Mouse (Mus musculus) fat pad, adult 2 months (tissue): Measurements from ENCODE around the gene Scn1b.

Experiments
- DNase-seq: peaks from one replicate; pipeline ENCODE4 v3.0.0-alpha.2; 2011; ENCODE audit warnings: low read depth, low spot score; ENCODE audit errors: extremely low read depth

Gene Scn1b

GRCm38 (mm10) chr7:31126851-31127724 is at the start of gene Scn1b:
Gene Scn1b (minus strand): TSS chr7:31127003.
- no peak for DNase-seq

DNA sequence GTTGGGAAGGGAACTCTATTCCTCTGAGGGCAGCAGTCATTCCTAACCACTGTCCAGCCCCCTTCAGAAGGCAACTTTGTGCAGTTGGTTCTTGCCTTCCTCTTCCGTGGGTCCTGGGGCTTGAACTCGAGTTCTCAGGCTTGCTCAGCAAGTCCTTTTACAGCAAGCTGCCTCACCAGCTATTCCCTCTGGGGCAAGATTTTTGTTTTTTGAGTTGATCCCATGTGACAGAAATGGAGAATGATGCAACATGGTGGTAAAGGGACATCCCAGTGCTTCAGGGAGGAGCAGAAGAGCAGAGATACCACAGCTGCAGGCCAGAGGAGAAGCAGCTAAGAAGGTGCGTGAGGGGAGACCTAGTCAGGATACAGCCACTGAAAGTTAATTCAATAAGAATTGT is 48.3 kb upstream of the Scn1b start:
- no peak for DNase-seq

- DNase-seq: no peak
Observed at GRCm38 (mm10) chr7:31174466-31174865, 47.7 kb upstream of the Scn1b start.

DNA sequence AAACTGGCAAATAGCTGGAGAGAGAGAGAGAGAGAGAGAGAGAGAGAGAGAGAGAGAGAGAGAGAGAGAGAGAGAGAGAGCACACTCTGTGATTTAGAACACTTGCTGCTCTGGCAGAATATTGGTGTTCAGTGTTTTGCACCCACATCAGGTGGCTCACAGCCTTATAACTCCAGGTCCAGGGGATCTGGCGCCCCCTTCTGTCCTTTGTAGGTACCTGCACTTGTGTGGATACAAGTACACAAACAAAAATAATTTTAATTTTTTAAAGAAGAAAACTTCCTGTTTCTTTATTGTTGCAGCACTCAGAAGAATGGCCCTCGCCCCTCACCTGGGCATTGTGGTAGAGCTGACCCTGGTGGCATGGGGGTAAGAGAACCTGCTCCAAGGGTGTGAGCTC is 45.4 kb upstream of the Scn1b start:
- DNase-seq: no peak

GRCm38 (mm10) chr7:31170520-31170919 is 43.7 kb upstream of the Scn1b start:
- no peak for DNase-seq

- peak; percentile 74 for DNase-seq
Observed at GRCm38 (mm10) chr7:31168412-31168811, 41.6 kb upstream of the Scn1b start.

GRCm38 (mm10) chr7:31164748-31165147 is 37.9 kb upstream of the Scn1b start:
- DNase-seq: no peak

GRCm38 (mm10) chr7:31163666-31164577 is 37.1 kb upstream of the Scn1b start:
- peak; percentile 88 for DNase-seq

GRCm38 (mm10) chr7:31162324-31162723 is 35.5 kb upstream of the Scn1b start:
- DNase-seq: no peak

- DNase-seq: no peak
Observed at GRCm38 (mm10) chr7:31161831-31162230, 35.0 kb upstream of the Scn1b start.

GRCm38 (mm10) chr7:31161246-31161645 is 34.4 kb upstream of the Scn1b start:
- no peak for DNase-seq

- DNase-seq: no peak
Observed at GRCm38 (mm10) chr7:31160763-31161162, 34.0 kb upstream of the Scn1b start.

DNA sequence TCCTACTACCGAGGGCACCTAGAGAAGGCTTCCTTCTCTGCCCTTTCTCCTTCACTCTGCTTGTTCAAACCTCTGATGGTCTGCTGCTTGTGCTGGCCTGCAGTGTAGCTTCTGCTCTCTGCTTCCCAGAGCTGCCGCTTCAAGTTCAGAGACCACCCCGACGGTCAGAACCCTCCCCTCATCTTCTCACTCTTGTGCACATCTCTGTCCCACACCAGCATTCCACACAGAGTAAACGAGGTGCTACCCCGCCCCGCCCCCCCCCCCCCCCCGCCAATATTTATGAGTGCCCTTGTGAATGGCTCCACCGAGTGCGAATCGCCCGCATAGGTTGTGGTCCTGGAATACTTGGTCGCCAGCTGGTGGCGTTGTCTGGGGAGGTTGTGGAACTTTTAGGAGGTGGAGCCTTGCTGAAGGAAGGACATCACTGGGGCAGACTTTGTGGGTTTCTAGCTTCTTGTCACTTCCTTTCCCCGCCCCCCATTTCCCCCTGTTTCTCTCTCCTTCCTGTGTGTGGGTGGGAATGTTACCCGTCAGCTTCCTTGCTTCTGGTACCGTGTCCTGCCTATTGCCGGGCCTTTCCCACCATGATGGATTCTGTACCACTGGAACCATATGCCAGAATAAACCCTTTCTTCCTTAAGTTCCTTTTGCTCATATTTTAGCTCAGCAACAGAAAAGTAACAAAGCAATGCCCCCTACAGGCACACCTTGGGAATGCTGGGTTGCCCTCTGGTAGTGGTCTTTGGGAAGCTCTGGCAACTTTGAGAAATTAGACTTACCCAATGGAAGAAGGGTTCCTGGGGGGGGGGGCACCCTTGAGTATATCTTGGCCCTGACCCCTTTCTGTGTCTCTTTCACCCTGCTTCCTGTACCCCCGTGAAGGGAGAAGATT is 29.5 kb upstream of the Scn1b start:
- no peak for DNase-seq

DNA sequence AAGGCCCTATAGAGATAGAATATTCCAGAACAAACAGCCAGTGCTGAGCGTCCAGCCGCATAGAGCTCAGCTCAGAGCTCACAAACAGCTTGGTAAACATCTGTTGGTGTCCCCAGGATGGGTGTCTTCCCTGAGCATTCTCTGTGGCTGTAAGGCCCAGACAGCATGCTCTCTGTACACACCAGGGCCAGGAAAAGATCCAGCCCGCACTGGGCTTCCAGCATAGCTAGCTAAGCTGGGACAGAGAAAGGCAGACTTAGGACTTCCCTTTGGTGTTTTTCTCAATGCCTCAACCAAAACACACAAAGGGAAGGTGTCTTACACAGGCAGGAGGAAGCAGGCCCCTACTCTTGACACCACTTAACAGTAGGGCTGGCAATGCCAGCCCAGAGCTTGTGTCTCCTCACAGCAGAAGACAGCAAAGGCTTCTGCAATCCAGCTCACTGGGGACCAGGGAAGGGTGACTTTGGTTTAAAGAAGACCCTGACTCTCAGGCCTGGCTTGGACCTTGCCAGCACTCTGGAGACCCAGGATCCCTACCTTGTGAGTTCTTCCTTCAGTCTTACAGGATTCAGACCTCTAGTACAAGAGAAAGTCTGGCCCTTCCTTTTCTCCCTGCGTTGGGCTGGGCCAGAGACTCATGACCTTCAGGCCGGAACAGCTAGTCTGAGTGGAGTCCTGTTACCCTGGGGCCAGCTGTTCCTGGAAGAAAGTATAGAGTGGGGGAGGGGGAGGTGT is 28.7 kb upstream of the Scn1b start, which contains the start of gene Gramd1a:
Gene Gramd1a (minus strand): TSS at position 601 of the 738 bp plus-strand sequence.
- no peak for DNase-seq

DNA sequence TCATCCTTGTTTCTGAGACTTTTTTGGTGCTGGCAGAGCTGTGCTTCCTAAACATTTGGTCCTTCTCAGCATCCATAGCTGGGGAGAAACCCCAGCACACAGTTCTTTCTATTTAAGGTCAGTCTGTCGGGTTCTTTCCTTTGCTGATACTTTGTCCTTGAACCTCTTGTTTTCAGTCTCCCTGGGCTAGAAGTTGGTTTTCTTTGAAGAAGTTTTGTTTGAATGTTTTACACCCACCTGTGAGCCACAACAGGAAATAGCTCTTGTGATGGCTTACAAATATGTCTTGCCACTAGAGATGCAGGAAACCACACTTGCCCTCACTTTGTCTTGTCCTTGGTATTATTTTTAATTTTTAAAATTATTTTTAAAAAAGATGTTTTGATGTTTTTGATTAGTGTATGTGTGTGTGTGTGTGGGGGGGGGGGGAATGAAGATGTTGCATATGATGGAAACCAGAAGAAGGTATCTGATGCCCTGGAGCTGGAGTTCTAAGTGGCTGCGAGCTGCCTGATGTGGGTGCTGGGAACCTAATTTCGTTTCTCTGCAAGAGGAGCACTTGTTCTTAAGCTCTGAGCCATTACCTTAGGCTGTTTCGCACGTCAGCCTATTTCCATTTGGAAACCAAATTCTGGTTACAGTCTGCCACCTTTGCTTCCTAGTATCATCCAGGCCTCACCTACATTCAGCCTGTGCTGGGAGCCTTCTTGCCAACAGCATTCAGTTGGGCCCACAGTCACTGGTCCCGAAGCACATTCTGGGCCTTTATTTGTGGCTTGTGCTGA is 26.9 kb upstream of the Scn1b start:
- DNase-seq: no peak

DNA sequence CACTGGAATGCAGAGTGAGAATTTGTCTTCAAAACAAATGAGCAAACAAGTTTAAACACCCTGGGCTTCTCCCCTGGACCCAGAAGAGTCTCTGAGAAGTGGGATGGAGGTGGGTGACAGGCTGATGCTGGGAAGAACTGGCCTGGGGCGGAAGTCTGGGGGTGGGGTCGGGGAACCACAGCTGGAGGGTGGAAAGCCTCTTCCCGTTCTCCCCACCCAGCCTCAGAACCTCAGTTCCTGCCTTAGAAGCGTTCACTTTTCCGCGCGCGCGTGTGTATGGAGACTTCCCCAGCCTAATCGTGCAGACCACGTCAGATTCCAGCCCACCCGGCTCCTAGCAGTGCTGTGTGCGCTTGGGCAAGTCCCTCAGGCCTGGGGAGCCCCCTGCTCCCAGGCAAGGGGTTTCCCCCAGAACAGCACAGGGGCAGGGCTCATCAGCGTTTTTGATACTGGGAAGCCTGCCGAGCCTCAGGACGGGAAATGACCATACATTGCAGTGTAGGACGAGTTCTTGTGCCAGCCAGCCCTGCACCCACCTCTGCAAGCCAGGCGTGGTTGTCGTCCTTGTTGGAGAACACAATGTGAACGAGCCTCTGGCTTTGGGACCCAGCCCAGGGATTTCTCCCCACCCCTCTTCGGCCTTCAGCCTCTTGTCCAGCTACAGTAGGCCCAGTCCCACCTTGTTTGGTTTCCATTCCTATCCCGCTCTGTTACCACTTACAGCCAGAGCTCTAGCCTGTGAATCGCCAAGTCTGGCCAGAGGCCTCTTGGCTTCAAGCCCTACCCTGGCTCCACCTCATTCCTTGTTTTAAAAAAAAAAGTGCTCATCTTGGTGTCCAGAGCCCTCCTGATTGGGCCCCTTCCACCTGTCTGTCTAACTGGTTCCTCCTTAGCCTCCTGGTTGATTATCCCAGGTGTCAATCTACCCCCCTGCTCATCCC is 24.8 kb upstream of the Scn1b start:
- peak; percentile 72 for DNase-seq

DNA sequence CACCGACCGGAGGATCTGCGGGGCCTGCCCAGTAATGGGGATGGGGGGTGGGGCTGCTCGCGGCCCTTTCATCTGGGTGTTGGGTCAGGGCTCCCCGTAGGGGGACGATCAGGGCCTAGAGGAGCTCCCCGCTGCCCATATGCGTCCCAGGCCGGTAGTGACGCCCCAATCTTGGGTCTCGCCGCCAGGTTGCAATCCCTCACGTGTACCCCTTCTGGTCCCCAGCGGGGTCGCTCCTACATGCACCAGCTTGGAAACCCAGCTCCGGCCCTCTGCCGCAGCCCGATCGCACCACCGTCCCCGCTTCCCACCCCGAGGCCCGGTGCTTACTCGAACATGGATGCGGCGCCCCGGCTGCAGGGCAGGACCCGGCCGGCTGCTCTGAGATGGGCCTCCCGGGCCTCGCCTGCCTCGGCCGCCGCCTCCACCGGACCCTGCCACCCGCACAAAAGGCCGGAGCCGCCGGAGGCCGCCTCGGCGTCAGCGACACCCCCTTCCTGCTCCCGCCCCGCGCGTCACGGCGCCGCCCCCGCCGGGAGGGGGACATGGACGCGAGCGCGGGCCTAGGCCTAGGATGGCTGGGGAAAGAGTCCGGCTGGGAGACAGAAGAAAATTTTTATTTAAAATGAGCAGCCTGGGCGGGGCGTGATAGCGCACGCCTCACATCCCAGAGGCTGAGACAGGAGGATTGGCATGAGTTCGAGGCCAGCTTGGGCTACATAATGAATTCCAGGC is 23.9 kb upstream of the Scn1b start:
- no peak for DNase-seq
